Mouse (Mus musculus): ENCODE results near the gene Mink1. TPM values are rescaled to one million over a fixed set of nuclear protein-coding genes. Genes with fewer than 3 reads are reported as not detected.
A peak's percentile ranks its signal among the peaks of the same experiment; 100 is the strongest.

Mink1 gene
- polyA plus RNA-seq, 1 experiment from 2014 or later, result 8.5 TPM

GRCm38 (mm10) chr11:70654923-70655570 lies 92.4 kb downstream of the Mink1 start:
- H3K9me3 ChIP-seq (ENCODE audit: control insufficient read depth, low read length), result no peaks in the 10 kb centered on the region
- TF ChIP-seq CTCF (IDR thresholded peaks at IDR 0.05; ENCODE audit: low read depth) (no peak), EP300 (optimal IDR thresholded peaks at IDR 0.05) (no peak)
- H3K27me3 ChIP-seq (ENCODE audit: control insufficient read depth, insufficient read depth, low read length), result no peaks in the 10 kb centered on the region
- H3K4me2 ChIP-seq (replicated peaks; ENCODE audit: low read depth), result peak overlapping the region; percentile 90
- under 1% methylated on average over 47 of the region's 48 CpGs for WGBS
- peak overlapping the region; percentile 67 for H3K9ac ChIP-seq (ENCODE audit: low read length)
- peaks cover 5% of the 10 kb centered on the region; the same call in 1 of the 2 replicates for H3K36me3 ChIP-seq (ENCODE audit: control insufficient read depth, insufficient read depth, low read length)
- H3K27ac ChIP-seq (replicated peaks), result peak overlapping the region; percentile 100
- peak overlapping the region; percentile 100 for H3K4me3 ChIP-seq (ENCODE audit: low read depth, low read length)
- peak; percentile 88 for DNase-seq (ENCODE audit: low spot score)
- peak; percentile 43 for ATAC-seq (ENCODE audit: low FRiP score, low TSS enrichment)
- peaks cover 5% of the 10 kb centered on the region; the same call in 1 of the 2 replicates for H3K4me1 ChIP-seq (replicated peaks; ENCODE audit: control insufficient read depth, insufficient read depth)

GRCm38 (mm10) chr11:70655571-70656455 lies 93.1 kb downstream of the Mink1 start:
- Histone ChIP-seq H3K4me3 (ENCODE audit: low read depth, low read length) (peak overlapping the region; percentile 100), H3K9me3 (ENCODE audit: control insufficient read depth, low read length) (no peaks in the 10 kb centered on the region), H3K4me2 (replicated peaks; ENCODE audit: low read depth) (peak overlapping the region; percentile 90), H3K27ac (replicated peaks) (peak overlapping the region; percentile 100), H3K36me3 (ENCODE audit: control insufficient read depth, insufficient read depth, low read length) (peaks cover 3% of the 10 kb centered on the region; the same call in 1 of the 2 replicates), H3K4me1 (replicated peaks; ENCODE audit: control insufficient read depth, insufficient read depth) (peaks cover 5% of the 10 kb centered on the region; the same call in 1 of the 2 replicates), H3K9ac (ENCODE audit: low read length) (peak overlapping the region; percentile 67), H3K27me3 (ENCODE audit: control insufficient read depth, insufficient read depth, low read length) (no peaks in the 10 kb centered on the region)
- DNase-seq (ENCODE audit: low spot score) (peak; percentile 79), ATAC-seq (ENCODE audit: low FRiP score, low TSS enrichment) (peak; percentile 17)
- TF ChIP-seq EP300 (optimal IDR thresholded peaks at IDR 0.05) (no peak), CTCF (IDR thresholded peaks at IDR 0.05; ENCODE audit: low read depth) (0 out of 2 replicates have a peak, but pooled peaks have one; percentile 4)
- WGBS, result under 1% methylated on average over 60 of the region's 61 CpGs

GRCm38 (mm10) chr11:70656456-70656927 lies 93.8 kb downstream of the Mink1 start:
- Histone ChIP-seq H3K4me1 (replicated peaks; ENCODE audit: control insufficient read depth, insufficient read depth) (peaks cover 5% of the 10 kb centered on the region; the same call in 1 of the 2 replicates), H3K4me2 (replicated peaks; ENCODE audit: low read depth) (peak overlapping the region; percentile 90), H3K27ac (replicated peaks) (peak overlapping the region; percentile 100), H3K36me3 (ENCODE audit: control insufficient read depth, insufficient read depth, low read length) (no peaks in the 10 kb centered on the region), H3K4me3 (ENCODE audit: low read depth, low read length) (peak overlapping the region; percentile 100), H3K9me3 (ENCODE audit: control insufficient read depth, low read length) (no peaks in the 10 kb centered on the region), H3K27me3 (ENCODE audit: control insufficient read depth, insufficient read depth, low read length) (no peaks in the 10 kb centered on the region), H3K9ac (ENCODE audit: low read length) (peak overlapping the region; percentile 67)
- DNase-seq (ENCODE audit: low spot score) (no peak), ATAC-seq (ENCODE audit: low FRiP score, low TSS enrichment) (peak; percentile 9; the same call in 1 of the 2 replicates)
- no peak for TF ChIP-seq CTCF (IDR thresholded peaks at IDR 0.05; ENCODE audit: low read depth)
- no peak for TF ChIP-seq EP300 (optimal IDR thresholded peaks at IDR 0.05)
- 15% methylated on average over 16 of the region's 16 CpGs for WGBS

- 22% methylated on average over 3 of the region's 3 CpGs for WGBS
- H3K9me3 ChIP-seq (ENCODE audit: control insufficient read depth, low read length), result no peaks in the 10 kb centered on the region
- H3K4me1 ChIP-seq (replicated peaks; ENCODE audit: control insufficient read depth, insufficient read depth), result peaks cover 5% of the 10 kb centered on the region; the same call in 1 of the 2 replicates
- no peak for TF ChIP-seq CTCF (IDR thresholded peaks at IDR 0.05; ENCODE audit: low read depth)
- TF ChIP-seq EP300 (optimal IDR thresholded peaks at IDR 0.05), result no peak
- peak within 1 kb of the TSS; percentile 100 for H3K27ac ChIP-seq (replicated peaks)
- peak within 1 kb of the TSS; percentile 90 for H3K4me2 ChIP-seq (replicated peaks; ENCODE audit: low read depth)
- H3K27me3 ChIP-seq (ENCODE audit: control insufficient read depth, insufficient read depth, low read length), result no peaks in the 10 kb centered on the region
- ATAC-seq (ENCODE audit: low FRiP score, low TSS enrichment) (no peak), DNase-seq (ENCODE audit: low spot score) (no peak)
- no peaks in the 10 kb centered on the region for H3K36me3 ChIP-seq (ENCODE audit: control insufficient read depth, insufficient read depth, low read length)
- H3K4me3 ChIP-seq (ENCODE audit: low read depth, low read length), result peak within 1 kb of the TSS; percentile 100
- H3K9ac ChIP-seq (ENCODE audit: low read length), result peak within 1 kb of the TSS; percentile 67
These were observed 94.3 kb downstream of the Mink1 start, which contains the start of gene Eno3 for GRCm38 (mm10) chr11:70656964-70657363. Gene Eno3 (plus strand): TSS chr11:70657202.

GRCm38 (mm10) chr11:70657573-70657972 lies 94.9 kb downstream of the Mink1 start:
- Histone ChIP-seq H3K27ac (replicated peaks) (no peak overlapping the region), H3K4me1 (replicated peaks; ENCODE audit: control insufficient read depth, insufficient read depth) (peaks cover 5% of the 10 kb centered on the region; the same call in 1 of the 2 replicates), H3K9me3 (ENCODE audit: control insufficient read depth, low read length) (no peaks in the 10 kb centered on the region), H3K4me3 (ENCODE audit: low read depth, low read length) (no peak overlapping the region), H3K9ac (ENCODE audit: low read length) (no peak overlapping the region), H3K36me3 (ENCODE audit: control insufficient read depth, insufficient read depth, low read length) (peaks cover 3% of the 10 kb centered on the region; the same call in 1 of the 2 replicates), H3K4me2 (replicated peaks; ENCODE audit: low read depth) (no peak overlapping the region), H3K27me3 (ENCODE audit: control insufficient read depth, insufficient read depth, low read length) (no peaks in the 10 kb centered on the region)
- 59% methylated on average over 6 of the region's 6 CpGs for WGBS
- DNase-seq (ENCODE audit: low spot score), result no peak
- no peak for ATAC-seq (ENCODE audit: low FRiP score, low TSS enrichment)
- TF ChIP-seq EP300 (optimal IDR thresholded peaks at IDR 0.05), result no peak
- TF ChIP-seq CTCF (IDR thresholded peaks at IDR 0.05; ENCODE audit: low read depth), result no peak
